Mouse (Mus musculus): ENCODE results near the gene Retn. TPM values are rescaled to one million over a fixed set of nuclear protein-coding genes. Genes with fewer than 3 reads are reported as not detected.

Retn gene
- polyA plus RNA-seq, 1 experiment from 2014 or later = not detected

Other genes with a start within 250 kb of the Retn start
- gene Pex11g, start 188.1 kb upstream of the Retn start, polyA plus RNA-seq (2014; fragmentation: Nextera tagmentation; extraction: Ambion mirVana) = 2.7 and 3.1 TPM in 2 replicates
- gene Tex45, start 184.9 kb upstream of the Retn start, polyA plus RNA-seq (2014; fragmentation: Nextera tagmentation; extraction: Ambion mirVana) = not detected in 2 replicates
- gene Zfp358, start 162.6 kb upstream of the Retn start, polyA plus RNA-seq (2014; fragmentation: Nextera tagmentation; extraction: Ambion mirVana) = 11.5 and 19.7 TPM in 2 replicates
- 31.3 and 48.1 TPM in 2 replicates for gene Mcoln1, start 155.3 kb upstream of the Retn start, polyA plus RNA-seq (2014; fragmentation: Nextera tagmentation; extraction: Ambion mirVana)
- 14.0 and 15.9 TPM in 2 replicates for gene Pnpla6, start 140.4 kb upstream of the Retn start, polyA plus RNA-seq (2014; fragmentation: Nextera tagmentation; extraction: Ambion mirVana)
- 3.9 and 5.1 TPM in 2 replicates for gene C330021F23Rik, start 87.8 kb upstream of the Retn start, polyA plus RNA-seq (2014; fragmentation: Nextera tagmentation; extraction: Ambion mirVana)
- gene Camsap3, start 68.5 kb upstream of the Retn start, polyA plus RNA-seq (2014; fragmentation: Nextera tagmentation; extraction: Ambion mirVana) = 1.6 TPM in 2 replicates
- gene Xab2, start 34.5 kb upstream of the Retn start, polyA plus RNA-seq (2014; fragmentation: Nextera tagmentation; extraction: Ambion mirVana) = 32.6 and 34.7 TPM in 2 replicates
- gene Pet100, start 34.2 kb upstream of the Retn start, polyA plus RNA-seq (2014; fragmentation: Nextera tagmentation; extraction: Ambion mirVana) = 109 and 114 TPM in 2 replicates
- gene Pcp2, start 30.2 kb upstream of the Retn start, polyA plus RNA-seq (2014; fragmentation: Nextera tagmentation; extraction: Ambion mirVana) = 0.11 TPM in 1 of 2 replicates, not detected in the other
- gene Stxbp2, start 24.8 kb upstream of the Retn start, polyA plus RNA-seq (2014; fragmentation: Nextera tagmentation; extraction: Ambion mirVana) = 57.7 and 60.2 TPM in 2 replicates
- not detected in 2 replicates for gene Mcemp1, start 10.0 kb downstream of the Retn start, polyA plus RNA-seq (2014; fragmentation: Nextera tagmentation; extraction: Ambion mirVana)
- 9.4 and 12.2 TPM in 2 replicates for gene Fcor, start 16.6 kb downstream of the Retn start, polyA plus RNA-seq (2014; fragmentation: Nextera tagmentation; extraction: Ambion mirVana)
- 26.3 and 33.2 TPM in 2 replicates for gene Trappc5, start 20.5 kb downstream of the Retn start, polyA plus RNA-seq (2014; fragmentation: Nextera tagmentation; extraction: Ambion mirVana)
- 0.13 and 0.14 TPM in 2 replicates for gene Fcer2a, start 38.4 kb downstream of the Retn start, polyA plus RNA-seq (2014; fragmentation: Nextera tagmentation; extraction: Ambion mirVana)
- gene Clec4g, start 64.9 kb downstream of the Retn start, polyA plus RNA-seq (2014; fragmentation: Nextera tagmentation; extraction: Ambion mirVana) = 4.1 and 4.6 TPM in 2 replicates
- gene Cd209a, start 93.2 kb downstream of the Retn start, polyA plus RNA-seq (2014; fragmentation: Nextera tagmentation; extraction: Ambion mirVana) = not detected in 2 replicates
- gene Cd209e, start 198.5 kb downstream of the Retn start, polyA plus RNA-seq (2014; fragmentation: Nextera tagmentation; extraction: Ambion mirVana) = not detected in 2 replicates
- gene Cd209d, start 222.8 kb downstream of the Retn start, polyA plus RNA-seq (2014; fragmentation: Nextera tagmentation; extraction: Ambion mirVana) = not detected in 2 replicates

All from heart, embryonic 11.5 days (tissue).